Mouse (Mus musculus): ENCODE measurements around the gene Aig1.

- TF ChIP-seq POLR2A (IDR thresholded peaks at IDR 0.05; ENCODE audit: low read depth, low read length): no peak
- TF ChIP-seq CTCF (IDR thresholded peaks at IDR 0.05; ENCODE audit: borderline replicate concordance, insufficient read depth, low read length): no peak
Observed at GRCm38 (mm10) chr10:13843746-13844145, 25.0 kb downstream of the Aig1 start.

All from embryonic fibroblast, embryonic 13.5 days (primary cell).